Mouse (Mus musculus) B cell, adult 62 days (primary cell): Measurements from ENCODE around the gene Vmn2r101. TPM values are rescaled to one million over a fixed set of nuclear protein-coding genes. Genes with fewer than 3 reads are reported as not detected.

Experiments
- total RNA-seq: library from RNA; stranded (reverse); gene quantifications from 4 replicates; pipeline ENCODE4 v1.2.4, GENCODE M21; 2023

Gene Vmn2r101
- not detected in 4 replicates for total RNA-seq

GRCm38 (mm10) chr17:19576927-19577326 is at the start of gene Vmn2r101:
Vmn2r101 (plus strand) TSS chr17:19577227.

GRCm38 (mm10) chr17:19660028-19660427 is 83.0 kb downstream of the Vmn2r101 start, which contains the start of gene Vmn2r102:
Vmn2r102 (plus strand) TSS chr17:19660328.

Other genes with a start within 250 kb of the Vmn2r101 start
- not detected in 4 replicates for gene Vmn2r99, start 215.3 kb upstream of the Vmn2r101 start, total RNA-seq
- gene Vmn2r100, start 72.5 kb upstream of the Vmn2r101 start, total RNA-seq: not detected in 4 replicates
- not detected in 4 replicates for gene Vmn2r102, start 83.1 kb downstream of the Vmn2r101 start, total RNA-seq
- gene Vmn2r103, start 196.1 kb downstream of the Vmn2r101 start, total RNA-seq: not detected in 4 replicates